Mouse (Mus musculus) liver, adult 2 months (tissue): Measurements from ENCODE around the gene Scaf1. TPM values are rescaled to one million over a fixed set of nuclear protein-coding genes. Genes with fewer than 3 reads are reported as not detected.

Source experiments
- DNase-seq: peaks from one replicate; pipeline ENCODE4 v3.0.0-alpha.2; 2011; ENCODE audit warnings: low read depth, low spot score; ENCODE audit errors: extremely low read depth
- H3K27ac ChIP-seq: fragments of 200-500 bp; replicated peaks from 2 replicates; pipeline ENCODE4 v1.5.1; 2012; ENCODE audit warnings: low read depth, mild to moderate bottlenecking, control low read depth, inconsistent platforms, low read length; ENCODE audit not compliant: insufficient read depth
- H3K27me3 ChIP-seq: fragments of 200-500 bp; 2 replicates; pipeline ENCODE4 v1.6.1; 2012; ENCODE audit warnings: mild to moderate bottlenecking, moderate library complexity, low read length, inconsistent platforms; ENCODE audit not compliant: control insufficient read depth, insufficient read depth
- H3K36me3 ChIP-seq: fragments of 200-500 bp; 2 replicates; pipeline ENCODE4 v1.6.1; 2012; ENCODE audit warnings: low read length, inconsistent platforms; ENCODE audit not compliant: control insufficient read depth, insufficient read depth
- H3K4me1 ChIP-seq: fragments of 200-500 bp; 2 replicates; pipeline ENCODE4 v1.6.1; 2011; ENCODE audit warnings: low read length; ENCODE audit not compliant: control insufficient read depth, insufficient read depth
- H3K4me3 ChIP-seq: fragments of 200-500 bp; 2 replicates; pipeline ENCODE4 v1.5.1; 2011; ENCODE audit warnings: low read depth, mild to moderate bottlenecking, control low read depth, low read length, moderate library complexity; ENCODE audit not compliant: insufficient read depth
- H3K79me2 ChIP-seq: fragments of 200-500 bp; 2 replicates; pipeline ENCODE4 v1.6.1; 2012; ENCODE audit warnings: inconsistent platforms, mild to moderate bottlenecking, low read length, moderate library complexity; ENCODE audit not compliant: control insufficient read depth, insufficient read depth
- H3K9ac ChIP-seq: fragments of 200-500 bp; 2 replicates; pipeline ENCODE4 v1.6.1; 2012; ENCODE audit warnings: low read depth, mild to moderate bottlenecking, control low read depth, inconsistent platforms, low read length
- CTCF ChIP-seq: fragments of 200-500 bp; IDR thresholded peaks from 2 replicates; pipeline ENCODE4 v1.5.1; 2011; ENCODE audit warnings: low read depth, low read length, control low read depth
- POLR2A ChIP-seq: fragments of 200-500 bp; IDR thresholded peaks from 2 replicates; pipeline ENCODE4 v1.6.1; 2011; ENCODE audit warnings: low read length, control low read depth; ENCODE audit not compliant: insufficient read depth; ENCODE audit errors: extremely low read depth
- whole genome bisulfite sequencing: fragments of 180-500 bp; shearing (Covaris S2); methylation state at CpG from one replicate; pipeline ENCODE4 v1.1.7; 2018; 5-methylcytosine and 5-hydroxymethylcytosine counted together
- polyA plus RNA-seq: library from polyadenylated mRNA; depleted of rRNA; stranded (reverse); fragments of >200 nt; gene quantifications from 2 replicates; pipeline ENCODE4 v1.2.3, GENCODE M21; 2012
- total RNA-seq: library from RNA; depleted of rRNA; stranded (reverse); fragments of >200 nt; gene quantifications from 2 replicates; pipeline ENCODE4 v1.2.3, GENCODE M21; 2014

Scaf1 gene
- total and polyA plus RNA-seq, 2 experiments: 4.4 to 31.8 TPM

GRCm38 (mm10) chr7:44974383-44975116 lies 41.6 kb downstream of the Scaf1 start, which contains the start of gene Cpt1c:
TSS of gene Cpt1c (minus strand) at chr7:44974851.
- Histone ChIP-seq H3K4me3 (peak within 1 kb of the TSS; percentile 15; the same call in 1 of the 2 replicates), H3K9ac (no peak within 1 kb of the TSS), H3K27ac (no peak within 1 kb of the TSS), H3K79me2 (no peaks in the 10 kb centered on the region), H3K36me3 (no peaks in the 10 kb centered on the region), H3K27me3 (no peaks in the 10 kb centered on the region), H3K4me1 (no peaks in the 10 kb centered on the region)
- TF ChIP-seq POLR2A (no peak), CTCF (no peak)
- WGBS: 10% methylated on average over 22 of the region's 22 CpGs
- peak; percentile 40 for DNase-seq

DNA sequence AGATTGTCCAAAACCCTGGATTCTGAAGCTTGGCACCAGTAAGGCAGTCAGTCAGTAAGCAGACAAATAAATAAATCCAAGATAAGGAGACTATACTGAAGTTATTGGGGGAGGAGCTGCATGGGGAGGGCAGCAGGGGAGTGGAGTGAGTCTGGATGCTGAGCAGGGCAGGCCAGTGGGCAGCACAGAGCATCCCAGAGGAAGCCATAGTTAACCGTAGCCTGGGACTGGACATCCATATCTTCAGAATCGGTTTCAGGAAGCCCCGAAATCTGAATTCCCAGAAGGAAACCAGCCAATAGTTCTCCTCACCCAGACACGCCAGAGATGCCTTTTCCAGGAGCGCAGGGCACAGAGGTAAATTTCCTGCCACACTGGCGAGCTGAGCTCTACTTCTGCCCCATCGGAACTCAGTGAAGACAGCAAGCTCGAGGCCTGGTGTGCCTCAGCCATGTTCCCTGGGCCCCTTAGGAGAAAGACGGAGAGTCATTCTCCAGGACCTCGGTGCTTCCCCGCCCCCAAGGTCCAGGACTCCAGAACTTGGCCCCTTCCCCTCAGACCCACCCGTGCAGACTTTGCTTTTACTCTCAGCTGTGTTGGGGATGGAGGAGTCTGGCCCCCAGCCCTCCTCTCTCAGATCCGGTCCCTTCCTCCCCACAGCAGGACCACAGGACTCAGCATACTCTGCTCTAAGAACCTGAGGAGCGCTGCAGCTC lies 42.6 kb downstream of the Scaf1 start:
- Histone ChIP-seq H3K4me3 (no peak overlapping the region), H3K4me1 (no peaks in the 10 kb centered on the region), H3K27ac (no peak overlapping the region), H3K79me2 (no peaks in the 10 kb centered on the region), H3K27me3 (no peaks in the 10 kb centered on the region), H3K9ac (no peak overlapping the region), H3K36me3 (no peaks in the 10 kb centered on the region)
- DNase-seq: no peak
- no peak for TF ChIP-seq CTCF
- TF ChIP-seq POLR2A: no peak
- WGBS: 58% methylated on average over 14 of the region's 14 CpGs

GRCm38 (mm10) chr7:44971142-44971541 lies 45.0 kb downstream of the Scaf1 start:
- WGBS: 69% methylated on average over 7 of the region's 7 CpGs
- Histone ChIP-seq H3K4me1 (no peaks in the 10 kb centered on the region), H3K79me2 (no peaks in the 10 kb centered on the region), H3K27ac (no peak overlapping the region), H3K9ac (no peak overlapping the region), H3K4me3 (no peak overlapping the region), H3K36me3 (no peaks in the 10 kb centered on the region), H3K27me3 (no peaks in the 10 kb centered on the region)
- TF ChIP-seq POLR2A (no peak), CTCF (no peak)
- DNase-seq: no peak

DNA sequence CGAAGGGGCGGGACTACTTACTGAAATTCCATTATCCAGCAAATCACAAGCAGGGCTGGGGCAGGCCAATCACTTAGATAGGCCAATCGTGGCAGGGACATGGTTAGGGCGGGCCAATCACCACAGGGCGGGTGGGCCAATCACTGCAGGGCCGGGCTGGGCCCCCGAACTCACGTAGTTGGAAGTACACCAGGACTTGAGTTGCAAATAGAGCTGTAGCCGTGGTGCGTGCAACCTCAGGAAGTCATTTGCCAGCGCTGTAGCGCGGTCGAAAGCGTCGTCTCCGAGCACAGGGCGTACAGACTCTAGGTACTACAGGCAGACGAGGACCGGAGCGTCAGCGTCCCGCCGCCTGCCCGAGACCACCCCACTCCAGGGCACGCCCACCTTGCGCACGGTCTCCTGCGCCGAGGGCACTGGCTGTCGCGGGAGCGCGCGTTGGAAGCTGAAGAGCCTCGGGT lies 45.9 kb downstream of the Scaf1 start:
- DNase-seq: peak; percentile 78
- 1% methylated on average over 36 of the region's 36 CpGs for WGBS
- Histone ChIP-seq H3K4me1 (no peaks in the 10 kb centered on the region), H3K36me3 (no peaks in the 10 kb centered on the region), H3K9ac (peak overlapping the region; percentile 52), H3K27ac (no peak overlapping the region), H3K4me3 (peak overlapping the region; percentile 65), H3K79me2 (no peaks in the 10 kb centered on the region), H3K27me3 (no peaks in the 10 kb centered on the region)
- no peak for TF ChIP-seq POLR2A
- no peak for TF ChIP-seq CTCF

- DNase-seq: no peak
- 58% methylated on average over 15 of the region's 15 CpGs for WGBS
Observed at GRCm38 (mm10) chr7:44966638-44967037, 49.5 kb downstream of the Scaf1 start.

More at GRCm38 (mm10) chr7:44966638-44967037, 49.5 kb downstream of the Scaf1 start:
- H3K9ac ChIP-seq: no peak overlapping the region
- no peak overlapping the region for H3K27ac ChIP-seq
- H3K36me3 ChIP-seq: no peaks in the 10 kb centered on the region
- H3K4me3 ChIP-seq: no peak overlapping the region
- H3K4me1 ChIP-seq: no peaks in the 10 kb centered on the region
- TF ChIP-seq POLR2A: no peak
- TF ChIP-seq CTCF: no peak
- no peaks in the 10 kb centered on the region for H3K27me3 ChIP-seq
- no peaks in the 10 kb centered on the region for H3K79me2 ChIP-seq
